Comparison of ENCODE assay signal across 10 mouse cellular contexts in genomic region chr7:24429413-24430112, GRCm38 (mm10). TPM values are rescaled to one million over a fixed set of nuclear protein-coding genes. Genes with fewer than 3 reads are reported as not detected.
DNase-seq lines count a peak whose midpoint lies in the region; ATAC-seq lines count a peak whose summit lies in the region.
"Had no signal": no experiment of that assay in that cellular context is flagged by ENCODE, and none has a peak within 500 bp of the region (broad histone marks: within the 10 kb centered on the region; RNA-seq: fewer than 3 reads in every experiment).

No protein-coding gene starts in this region.

- 0 out of 2 replicates have a peak overlapping the region, but pooled peaks have one; percentile 27 for H3K9ac ChIP-seq in heart, embryonic 14.5 days (ENCODE audit: low read length)
- H3K9ac ChIP-seq: embryonic facial prominence, embryonic 13.5 days; lung, embryonic 15.5 days had no signal

- intact Hi-C loops in heart, postnatal 25 days (cut with DNase I), result no loop called here
- intact Hi-C loops in left cerebral cortex, postnatal 14 days (cut with DNase I), result no loop called here

- peak; percentile 49 to 62 for DNase-seq in heart, adult 18-20 months
- no peak for DNase-seq in heart, postnatal 25 days (ENCODE audit: low spot score)
- peak; percentile 99 for DNase-seq in cerebellum, adult 9-10 months
- DNase-seq in left cerebral cortex, postnatal 14 days (ENCODE audit: low spot score in 2 of 2), result peak; percentile 80 to 91
- DNase-seq in lung, postnatal 4 days, result no peak
- DNase-seq in spleen, postnatal 14 days (ENCODE audit: low spot score in 2 of 2), result no peak

- no peaks in the 10 kb centered on the region for H3K9me3 ChIP-seq in heart, embryonic 14.5 days (ENCODE audit: control insufficient read depth, low read length)
- H3K9me3 ChIP-seq: lung, embryonic 15.5 days had no signal

- peak overlapping the region in 1 of 2 experiments; percentile 35; a peak in 1 of 4 replicates for H3K27ac ChIP-seq in heart, embryonic 14.5 days (replicated peaks in 1 of 2; ENCODE audit: control insufficient read depth in 1 of 2, insufficient read depth in 1 of 2, low read depth in 2 of 2, low read length in 2 of 2)
- H3K27ac ChIP-seq: embryonic facial prominence, embryonic 13.5 days; lung, embryonic 15.5 days had no signal

- peaks cover 21% of the 10 kb centered on the region for H3K27me3 ChIP-seq in heart, embryonic 14.5 days (ENCODE audit: control insufficient read depth, insufficient read depth, low read length)

- H3K4me1 ChIP-seq in heart, embryonic 14.5 days (ENCODE audit: control insufficient read depth in 2 of 2, insufficient read depth in 2 of 2, low read length in 2 of 2), result peaks cover 5 to 18% of the 10 kb centered on the region in 2 experiments
- H3K4me1 ChIP-seq: embryonic facial prominence, embryonic 13.5 days had no signal

- ATAC-seq in heart, embryonic 14.5 days (ENCODE audit: insufficient number of reproducible peaks, insufficient read depth, low FRiP score, low read depth), result peak; percentile 36; the same call in 1 of the 2 replicates
- ATAC-seq in megakaryocyte-erythroid progenitor cell, adult 5-6 weeks (replicated peaks; ENCODE audit: low FRiP score, low TSS enrichment, poor library complexity, severe bottlenecking), result no peak

- H3K36me3 ChIP-seq in heart, embryonic 14.5 days (ENCODE audit: control insufficient read depth, insufficient read depth, low read length), result no peaks in the 10 kb centered on the region
- H3K36me3 ChIP-seq: embryonic facial prominence, embryonic 13.5 days; lung, embryonic 15.5 days had no signal

- H3K4me3 ChIP-seq in heart, embryonic 14.5 days (ENCODE audit: control insufficient read depth in 1 of 2, insufficient read depth in 1 of 2, low read depth in 1 of 2, low read length in 2 of 2), result no peak overlapping the region
- H3K4me3 ChIP-seq: embryonic facial prominence, embryonic 13.5 days; lung, embryonic 15.5 days had no signal

- 0 out of 2 replicates have a peak overlapping the region, but pooled peaks have one; percentile 19 for H3K4me2 ChIP-seq in heart, embryonic 14.5 days (ENCODE audit: low read length)
- H3K4me2 ChIP-seq: embryonic facial prominence, embryonic 13.5 days; lung, embryonic 15.5 days had no signal

- WGBS in heart, embryonic 14.5 days, result 39% methylated on average over 16 of the region's 16 CpGs

RNA-seq across cellular contexts. Expression of gene Irgc1, which starts 22.5 kb away (rescaled TPM):
- total RNA-seq in heart, adult 18-20 months (2021), result not detected
- total RNA-seq in heart, postnatal 25 days (2021), result not detected
- polyA plus RNA-seq in heart, embryonic 14.5 days (2014; fragmentation: Nextera tagmentation; extraction: Ambion mirVana), result not detected in 2 replicates
- under 1 TPM in 1 of 2 experiments, not detected in 1; 0.19 TPM for total RNA-seq in left cerebral cortex, postnatal 14 days (2021)
- total RNA-seq in megakaryocyte-erythroid progenitor cell, adult 5-6 weeks (2014; fragmentation: Nextera tagmentation), result not detected in 2 replicates
- total RNA-seq in megakaryocyte-erythroid progenitor cell, adult 5-6 weeks (2017), result not detected in 2 replicates
- polyA plus RNA-seq: embryonic facial prominence, embryonic 13.5 days; lung, embryonic 15.5 days had no signal

RNA-seq across cellular contexts. Expression of gene Smg9, which starts 30.1 kb away (rescaled TPM):
- total RNA-seq in heart, adult 18-20 months (2021), result 1 to 10 TPM; 6.6 to 8.4 TPM
- 1 to 10 TPM; 7.6 TPM for total RNA-seq in heart, postnatal 25 days (2021)
- 18.4 and 20.7 TPM in 2 replicates for polyA plus RNA-seq in heart, embryonic 14.5 days (2014; fragmentation: Nextera tagmentation; extraction: Ambion mirVana)
- 10 to 100 TPM; 35.5 to 39.7 TPM for total RNA-seq in left cerebral cortex, postnatal 14 days (2021)
- 32.7 and 41.2 TPM in 2 replicates for total RNA-seq in megakaryocyte-erythroid progenitor cell, adult 5-6 weeks (2014; fragmentation: Nextera tagmentation)
- total RNA-seq in megakaryocyte-erythroid progenitor cell, adult 5-6 weeks (2017), result 11.2 and 26.3 TPM in 2 replicates

RNA-seq across cellular contexts. Expression of gene Plaur, which starts 32.7 kb away (rescaled TPM):
- total RNA-seq in heart, adult 18-20 months (2021), result 1 to 10 TPM; 2.6 to 3.4 TPM
- total RNA-seq in heart, postnatal 25 days (2021), result 1 to 10 TPM; 2.1 to 2.2 TPM
- 7.9 and 8.2 TPM in 2 replicates for polyA plus RNA-seq in heart, embryonic 14.5 days (2014; fragmentation: Nextera tagmentation; extraction: Ambion mirVana)
- 1 to 10 TPM in 1 of 2 experiments, under 1 TPM in 1; 0.30 to 1.3 TPM for total RNA-seq in left cerebral cortex, postnatal 14 days (2021)
- total RNA-seq in megakaryocyte-erythroid progenitor cell, adult 5-6 weeks (2014; fragmentation: Nextera tagmentation), result 2.3 and 5.4 TPM in 2 replicates
- total RNA-seq in megakaryocyte-erythroid progenitor cell, adult 5-6 weeks (2017), result 2.2 and 2.5 TPM in 2 replicates

RNA-seq across cellular contexts. Expression of gene Cadm4, which starts 52.3 kb away (rescaled TPM):
- 10 to 100 TPM; 15.4 to 24.2 TPM for total RNA-seq in heart, adult 18-20 months (2021)
- 10 to 100 TPM; 13.1 to 13.9 TPM for total RNA-seq in heart, postnatal 25 days (2021)
- polyA plus RNA-seq in heart, embryonic 14.5 days (2014; fragmentation: Nextera tagmentation; extraction: Ambion mirVana), result 0.46 and 0.47 TPM in 2 replicates
- total RNA-seq in left cerebral cortex, postnatal 14 days (2021), result 100 to 1,000 TPM; 282 to 289 TPM
- 0.27 TPM in 1 of 2 replicates, not detected in the other for total RNA-seq in megakaryocyte-erythroid progenitor cell, adult 5-6 weeks (2014; fragmentation: Nextera tagmentation)
- not detected in 2 replicates for total RNA-seq in megakaryocyte-erythroid progenitor cell, adult 5-6 weeks (2017)

RNA-seq across cellular contexts. Expression of gene Kcnn4, which starts 59.5 kb away (rescaled TPM):
- total RNA-seq in heart, adult 18-20 months (2021), result 1 to 10 TPM in 1 of 2 experiments, under 1 TPM in 1; 0.69 to 2.4 TPM
- total RNA-seq in heart, postnatal 25 days (2021), result under 1 TPM; 0.70 to 0.81 TPM
- polyA plus RNA-seq in heart, embryonic 14.5 days (2014; fragmentation: Nextera tagmentation; extraction: Ambion mirVana), result 1.4 and 1.8 TPM in 2 replicates
- total RNA-seq in left cerebral cortex, postnatal 14 days (2021), result under 1 TPM; 0.32 to 0.40 TPM
- total RNA-seq in megakaryocyte-erythroid progenitor cell, adult 5-6 weeks (2014; fragmentation: Nextera tagmentation), result 120 and 147 TPM in 2 replicates
- 121 and 155 TPM in 2 replicates for total RNA-seq in megakaryocyte-erythroid progenitor cell, adult 5-6 weeks (2017)

Comparison
In these comparisons a context has a peak if more than half of its experiments do, and no peak if none do; other contexts are left out.
1. DNase-seq: peak in heart, adult 18-20 months (2 of 2), cerebellum, adult 9-10 months (single experiment) and left cerebral cortex, postnatal 14 days (2 of 2); none in heart, postnatal 25 days (single experiment), lung, postnatal 4 days (0 of 2) and spleen, postnatal 14 days (0 of 2).